Mouse (Mus musculus): ENCODE data around the gene Metrn.

DNA sequence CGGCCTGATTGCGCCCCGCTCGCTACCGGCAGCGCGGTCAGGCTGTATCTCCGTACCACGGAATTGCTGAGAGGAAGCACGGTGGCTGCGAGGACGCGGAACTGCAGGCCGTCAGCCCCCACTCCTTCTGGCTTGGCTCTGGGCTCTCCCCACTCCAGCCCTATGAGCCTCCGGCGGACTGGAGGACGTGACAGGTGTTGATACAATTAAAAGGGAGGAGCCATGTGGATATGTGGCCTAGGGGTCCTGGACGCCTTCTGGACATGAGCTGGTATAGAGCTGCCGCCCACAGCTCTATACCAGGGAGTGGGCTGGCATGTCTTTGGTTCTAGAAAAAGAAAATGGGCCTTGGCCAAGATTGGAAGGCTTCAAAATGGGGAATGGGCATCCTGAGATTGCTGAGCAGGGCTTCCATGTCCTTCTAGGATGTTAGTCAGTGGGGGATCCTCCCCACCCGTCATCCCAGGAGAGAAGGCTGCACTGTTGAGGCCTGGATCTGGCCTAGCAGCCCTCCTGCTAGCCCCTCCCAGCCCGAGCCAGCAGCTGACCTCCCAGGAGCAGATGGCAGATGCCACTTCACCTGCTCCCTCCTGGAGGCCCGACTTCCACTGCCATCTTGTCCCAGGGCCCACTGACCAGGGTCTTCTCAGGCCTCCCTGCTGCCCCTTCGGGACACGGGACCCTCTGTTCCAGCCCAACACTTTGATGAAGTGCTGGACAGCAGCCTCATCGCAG is 12.8 kb upstream of the Metrn start:
- TF ChIP-seq USF1 (IDR thresholded peaks at IDR 0.05; ENCODE audit: low read depth), result no peak
- TF ChIP-seq CTCF (IDR thresholded peaks at IDR 0.05; ENCODE audit: control insufficient read depth, insufficient read depth, insufficient read length), result no peak
